Mouse (Mus musculus): ENCODE data around the gene Hsh2d. TPM values are rescaled to one million over a fixed set of nuclear protein-coding genes. Genes with fewer than 3 reads are reported as not detected.

Hsh2d gene
- 0.04 and 0.05 TPM in 2 replicates for polyA plus RNA-seq (2012)

- Histone ChIP-seq H3K9me3 (ENCODE audit: control insufficient read depth, low read length) (no peaks in the 10 kb centered on the region), H3K36me3 (ENCODE audit: control insufficient read depth) (no peaks in the 10 kb centered on the region), H3K4me3 (replicated peaks) (no peak within 1 kb of the TSS), H3K4me1 (ENCODE audit: control insufficient read depth) (no peaks in the 10 kb centered on the region), H3K27me3 (ENCODE audit: control insufficient read depth) (no peaks in the 10 kb centered on the region)
- TF ChIP-seq TAL1 (IDR thresholded peaks at IDR 0.05; ENCODE audit: low read length) (no peak), GATA1 (IDR thresholded peaks at IDR 0.05; ENCODE audit: low read length) (no peak)
These were observed at the start of gene Hsh2d for GRCm38 (mm10) chr8:72189417-72190214. Gene Hsh2d (plus strand): TSS chr8:72189638.

GRCm38 (mm10) chr8:72143256-72143824 lies 46.1 kb upstream of the Hsh2d start:
- TF ChIP-seq GATA1 (IDR thresholded peaks at IDR 0.05; ENCODE audit: low read length) (no peak), TAL1 (IDR thresholded peaks at IDR 0.05; ENCODE audit: low read length) (no peak)
- Histone ChIP-seq H3K4me3 (replicated peaks) (no peak overlapping the region), H3K36me3 (ENCODE audit: control insufficient read depth) (no peaks in the 10 kb centered on the region; the same call in 1 of the 2 replicates), H3K4me1 (ENCODE audit: control insufficient read depth) (no peaks in the 10 kb centered on the region), H3K9me3 (ENCODE audit: control insufficient read depth, low read length) (no peaks in the 10 kb centered on the region), H3K27me3 (ENCODE audit: control insufficient read depth) (no peaks in the 10 kb centered on the region; the same call in 1 of the 2 replicates)

GRCm38 (mm10) chr8:72144345-72144975 lies 45.0 kb upstream of the Hsh2d start:
- Histone ChIP-seq H3K36me3 (ENCODE audit: control insufficient read depth) (no peaks in the 10 kb centered on the region; the same call in 1 of the 2 replicates), H3K9me3 (ENCODE audit: control insufficient read depth, low read length) (no peaks in the 10 kb centered on the region), H3K4me1 (ENCODE audit: control insufficient read depth) (no peaks in the 10 kb centered on the region), H3K4me3 (replicated peaks) (no peak overlapping the region), H3K27me3 (ENCODE audit: control insufficient read depth) (no peaks in the 10 kb centered on the region)
- TF ChIP-seq TAL1 (IDR thresholded peaks at IDR 0.05; ENCODE audit: low read length) (no peak), GATA1 (IDR thresholded peaks at IDR 0.05; ENCODE audit: low read length) (no peak)

GRCm38 (mm10) chr8:72145511-72145910 lies 43.9 kb upstream of the Hsh2d start:
- Histone ChIP-seq H3K27me3 (ENCODE audit: control insufficient read depth) (no peaks in the 10 kb centered on the region), H3K4me3 (replicated peaks) (no peak overlapping the region), H3K9me3 (ENCODE audit: control insufficient read depth, low read length) (no peaks in the 10 kb centered on the region), H3K4me1 (ENCODE audit: control insufficient read depth) (no peaks in the 10 kb centered on the region), H3K36me3 (ENCODE audit: control insufficient read depth) (peaks cover 3% of the 10 kb centered on the region; the same call in 1 of the 2 replicates)
- TF ChIP-seq GATA1 (IDR thresholded peaks at IDR 0.05; ENCODE audit: low read length): no peak
- TF ChIP-seq TAL1 (IDR thresholded peaks at IDR 0.05; ENCODE audit: low read length): no peak

GRCm38 (mm10) chr8:72146056-72146455 lies 43.4 kb upstream of the Hsh2d start:
- H3K9me3 ChIP-seq (ENCODE audit: control insufficient read depth, low read length): no peaks in the 10 kb centered on the region
- no peaks in the 10 kb centered on the region for H3K27me3 ChIP-seq (ENCODE audit: control insufficient read depth)
- H3K4me1 ChIP-seq (ENCODE audit: control insufficient read depth): no peaks in the 10 kb centered on the region
- H3K36me3 ChIP-seq (ENCODE audit: control insufficient read depth): peaks cover 4% of the 10 kb centered on the region; the same call in 1 of the 2 replicates
- no peak for TF ChIP-seq GATA1 (IDR thresholded peaks at IDR 0.05; ENCODE audit: low read length)
- no peak overlapping the region for H3K4me3 ChIP-seq (replicated peaks)

GRCm38 (mm10) chr8:72146556-72146955 lies 42.9 kb upstream of the Hsh2d start:
- Histone ChIP-seq H3K9me3 (ENCODE audit: control insufficient read depth, low read length) (no peaks in the 10 kb centered on the region), H3K36me3 (ENCODE audit: control insufficient read depth) (peaks cover 7% of the 10 kb centered on the region), H3K27me3 (ENCODE audit: control insufficient read depth) (no peaks in the 10 kb centered on the region), H3K4me1 (ENCODE audit: control insufficient read depth) (no peaks in the 10 kb centered on the region), H3K4me3 (replicated peaks) (no peak overlapping the region)
- TF ChIP-seq TAL1 (IDR thresholded peaks at IDR 0.05; ENCODE audit: low read length): no peak
- no peak for TF ChIP-seq GATA1 (IDR thresholded peaks at IDR 0.05; ENCODE audit: low read length)

GRCm38 (mm10) chr8:72147266-72147665 lies 42.2 kb upstream of the Hsh2d start:
- Histone ChIP-seq H3K36me3 (ENCODE audit: control insufficient read depth) (peaks cover 9% of the 10 kb centered on the region), H3K27me3 (ENCODE audit: control insufficient read depth) (no peaks in the 10 kb centered on the region), H3K4me1 (ENCODE audit: control insufficient read depth) (no peaks in the 10 kb centered on the region), H3K9me3 (ENCODE audit: control insufficient read depth, low read length) (no peaks in the 10 kb centered on the region), H3K4me3 (replicated peaks) (no peak overlapping the region)
- no peak for TF ChIP-seq GATA1 (IDR thresholded peaks at IDR 0.05; ENCODE audit: low read length)
- no peak for TF ChIP-seq TAL1 (IDR thresholded peaks at IDR 0.05; ENCODE audit: low read length)

GRCm38 (mm10) chr8:72149056-72149455 lies 40.4 kb upstream of the Hsh2d start:
- no peaks in the 10 kb centered on the region for H3K27me3 ChIP-seq (ENCODE audit: control insufficient read depth)
- H3K36me3 ChIP-seq (ENCODE audit: control insufficient read depth): peaks cover 20% of the 10 kb centered on the region
- no peaks in the 10 kb centered on the region for H3K9me3 ChIP-seq (ENCODE audit: control insufficient read depth, low read length)
- H3K4me1 ChIP-seq (ENCODE audit: control insufficient read depth): no peaks in the 10 kb centered on the region; the same call in 1 of the 2 replicates
- TF ChIP-seq GATA1 (IDR thresholded peaks at IDR 0.05; ENCODE audit: low read length) (no peak), TAL1 (IDR thresholded peaks at IDR 0.05; ENCODE audit: low read length) (no peak)
- no peak overlapping the region for H3K4me3 ChIP-seq (replicated peaks)

GRCm38 (mm10) chr8:72151418-72152078 lies 37.9 kb upstream of the Hsh2d start:
- no peaks in the 10 kb centered on the region for H3K27me3 ChIP-seq (ENCODE audit: control insufficient read depth)
- no peak for TF ChIP-seq TAL1 (IDR thresholded peaks at IDR 0.05; ENCODE audit: low read length)
- no peak for TF ChIP-seq GATA1 (IDR thresholded peaks at IDR 0.05; ENCODE audit: low read length)
- H3K36me3 ChIP-seq (ENCODE audit: control insufficient read depth): peaks cover 29% of the 10 kb centered on the region
- no peak overlapping the region for H3K4me3 ChIP-seq (replicated peaks)
- peaks cover 3% of the 10 kb centered on the region for H3K4me1 ChIP-seq (ENCODE audit: control insufficient read depth)
- H3K9me3 ChIP-seq (ENCODE audit: control insufficient read depth, low read length): no peaks in the 10 kb centered on the region

Data from erythroblast, embryonic 14.5 days (primary cell).